Mouse (Mus musculus): ENCODE data around the gene Elf5. TPM values are rescaled to one million over a fixed set of nuclear protein-coding genes. Genes with fewer than 3 reads are reported as not detected.

Gene Elf5
- under 1 TPM; 0.24 to 0.50 TPM for total RNA-seq (2021)

GRCm38 (mm10) chr2:103411348-103411747, at the start of gene Elf5:
Elf5 (plus strand) TSS chr2:103411688.
- intact Hi-C loops (cut with DNase I): no loop called here
- no peak for DNase-seq

GRCm38 (mm10) chr2:103372541-103372940, 38.9 kb upstream of the Elf5 start:
- intact Hi-C loops (cut with DNase I): no loop called here
- DNase-seq: no peak

GRCm38 (mm10) chr2:103379502-103380160, 31.9 kb upstream of the Elf5 start:
- no peak for DNase-seq

GRCm38 (mm10) chr2:103382174-103382573, 29.3 kb upstream of the Elf5 start:
- DNase-seq: no peak
- intact Hi-C loops (cut with DNase I): no loop called here

More at GRCm38 (mm10) chr2:103379502-103380160, 31.9 kb upstream of the Elf5 start:
- intact Hi-C loops (cut with DNase I): no loop called here

- intact Hi-C loops (cut with DNase I): no loop called here
These were observed 23.6 kb upstream of the Elf5 start for GRCm38 (mm10) chr2:103387881-103388280.

GRCm38 (mm10) chr2:103388311-103388710, 23.2 kb upstream of the Elf5 start:
- intact Hi-C loops (cut with DNase I): no loop called here
- DNase-seq: no peak

More at GRCm38 (mm10) chr2:103387881-103388280, 23.6 kb upstream of the Elf5 start:
- DNase-seq: no peak

GRCm38 (mm10) chr2:103390086-103390988, 21.2 kb upstream of the Elf5 start:
- DNase-seq: peak; percentile 58
- intact Hi-C loops (cut with DNase I): no loop called here

GRCm38 (mm10) chr2:103391626-103392025, 19.9 kb upstream of the Elf5 start:
- no peak for DNase-seq
- intact Hi-C loops (cut with DNase I): no loop called here

- DNase-seq: no peak
- intact Hi-C loops (cut with DNase I): no loop called here
These were observed 13.4 kb upstream of the Elf5 start for GRCm38 (mm10) chr2:103398110-103398509.

GRCm38 (mm10) chr2:103400691-103401090, 10.8 kb upstream of the Elf5 start:
- intact Hi-C loops (cut with DNase I): no loop called here
- no peak for DNase-seq

GRCm38 (mm10) chr2:103406239-103406638, 5.2 kb upstream of the Elf5 start:
- intact Hi-C loops (cut with DNase I): no loop called here
- no peak for DNase-seq

GRCm38 (mm10) chr2:103411816-103412215, 328 bp downstream of the Elf5 start:
- intact Hi-C loops (cut with DNase I): no loop called here
- DNase-seq: no peak

GRCm38 (mm10) chr2:103413381-103413780, 1.9 kb downstream of the Elf5 start:
- intact Hi-C loops (cut with DNase I): no loop called here
- DNase-seq: no peak

- no peak for DNase-seq
- intact Hi-C loops (cut with DNase I): no loop called here
These were observed 4.3 kb downstream of the Elf5 start for GRCm38 (mm10) chr2:103415774-103416173.

- DNase-seq: peak; percentile 15
- intact Hi-C loops (cut with DNase I): loop anchor here (10.0 kb wide), 1 partner anchor 336 kb away; no protein-coding TSS in a partner anchor
These were observed 9.4 kb downstream of the Elf5 start for GRCm38 (mm10) chr2:103420650-103421507.

- intact Hi-C loops (cut with DNase I): loop anchor here (10.0 kb wide), 1 partner anchor 339 kb away; no protein-coding TSS in a partner anchor
- no peak for DNase-seq
These were observed 12.4 kb downstream of the Elf5 start for GRCm38 (mm10) chr2:103423884-103424283.

- DNase-seq: peak; percentile 58
- intact Hi-C loops (cut with DNase I): loop anchor here (10.0 kb wide), 1 partner anchor 340 kb away; no protein-coding TSS in a partner anchor
These were observed 13.0 kb downstream of the Elf5 start for GRCm38 (mm10) chr2:103424349-103425026.

GRCm38 (mm10) chr2:103425456-103426063, 14.1 kb downstream of the Elf5 start:
- intact Hi-C loops (cut with DNase I): loop anchor here (10.0 kb wide), 1 partner anchor 341 kb away; no protein-coding TSS in a partner anchor
- no peak for DNase-seq

GRCm38 (mm10) chr2:103428356-103428755, 16.9 kb downstream of the Elf5 start:
- intact Hi-C loops (cut with DNase I): loop anchor here (10.0 kb wide), 1 partner anchor 344 kb away; no protein-coding TSS in a partner anchor
- DNase-seq: no peak

Measured in left cerebral cortex, postnatal 4 days (tissue).